In the genomic region with DNA sequence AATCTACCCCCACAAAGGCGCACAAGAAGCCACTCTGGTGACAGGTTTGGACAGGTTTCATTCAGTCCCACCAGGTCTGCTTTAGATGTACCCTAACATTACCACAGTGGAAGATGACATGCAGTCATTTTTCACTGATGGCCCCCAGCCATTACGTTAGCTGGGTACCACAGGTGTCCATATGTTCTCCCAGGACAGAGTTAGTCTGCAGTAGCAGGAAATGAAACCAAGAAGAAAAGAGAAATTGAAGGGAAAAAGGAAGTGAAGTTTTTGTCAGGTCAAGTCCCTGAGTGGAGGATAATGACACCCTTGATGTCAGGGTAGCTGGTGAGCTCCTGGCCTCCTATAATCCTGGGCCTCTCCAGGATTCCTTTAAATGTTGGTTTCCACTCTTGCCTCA, we compare ENCODE assay signal across 23 mouse cellular contexts.
"Had no signal": no experiment of that assay in that cellular context is flagged by ENCODE, and none has a peak within 500 bp of the region (broad histone marks: within the 10 kb centered on the region; RNA-seq: fewer than 3 reads in every experiment).

No protein-coding gene starts in this region.

- H3K4me1 ChIP-seq: hindbrain, embryonic 15.5 days; limb, embryonic 13.5 days; limb, embryonic 15.5 days had no signal

- H3K9me3 ChIP-seq: heart, embryonic 10.5 days; heart, embryonic 12.5 days; hindbrain, embryonic 13.5 days; hindbrain, embryonic 15.5 days; kidney, embryonic 15.5 days; limb, embryonic 13.5 days; limb, embryonic 15.5 days had no signal

- ATAC-seq: hindbrain, postnatal 0 days; intestine, embryonic 16.5 days had no signal

- H3K27ac ChIP-seq: gastrocnemius, adult 2 months; heart, embryonic 10.5 days; hindbrain, embryonic 13.5 days; hindbrain, embryonic 15.5 days; hindbrain, postnatal 0 days; kidney, embryonic 15.5 days; kidney, postnatal 0 days; limb, embryonic 13.5 days; limb, embryonic 15.5 days had no signal

- H3K36me3 ChIP-seq: heart, embryonic 10.5 days; heart, embryonic 12.5 days; hindbrain, embryonic 13.5 days; hindbrain, embryonic 15.5 days; kidney, embryonic 15.5 days; limb, embryonic 13.5 days; limb, embryonic 15.5 days had no signal

- DNase-seq: gastrocnemius, adult 2 months; gastrocnemius, postnatal 10 days; gastrocnemius, postnatal 25 days; heart, adult 18-20 months; heart, postnatal 10 days; kidney, adult 11 months; kidney, adult 2 months; kidney, adult 9 months; kidney, postnatal 14 days; kidney, postnatal 36 days; layer of hippocampus, adult 9-11 months; layer of hippocampus, postnatal 36 days; left cerebral cortex, postnatal 4 days had no signal

- H3K4me2 ChIP-seq: heart, embryonic 12.5 days; hindbrain, embryonic 13.5 days; hindbrain, embryonic 15.5 days; kidney, embryonic 15.5 days; limb, embryonic 13.5 days; limb, embryonic 15.5 days had no signal

- H3K4me3 ChIP-seq: gastrocnemius, adult 2 months; heart, embryonic 10.5 days; heart, embryonic 12.5 days; hindbrain, embryonic 13.5 days; hindbrain, embryonic 15.5 days; kidney, embryonic 15.5 days; limb, embryonic 13.5 days; limb, embryonic 15.5 days had no signal

- H3K9ac ChIP-seq: heart, embryonic 12.5 days; hindbrain, embryonic 13.5 days; hindbrain, embryonic 15.5 days; kidney, embryonic 15.5 days; limb, embryonic 13.5 days; limb, embryonic 15.5 days had no signal

- H3K27me3 ChIP-seq: heart, embryonic 12.5 days; hindbrain, embryonic 13.5 days; hindbrain, embryonic 15.5 days; kidney, embryonic 15.5 days; limb, embryonic 13.5 days; limb, embryonic 15.5 days had no signal
